Mouse (Mus musculus) embryo, embryonic 11.5 days (tissue): ENCODE measurements around the gene Fut1.
A peak's percentile ranks its signal among the peaks of the same experiment; 100 is the strongest.
"Not testable (repeated sequence)": the region's sequence is repeated elsewhere in the genome, so short reads cannot be mapped to it uniquely, and the experiment has no call there.

Source experiments
- DNase-seq: peaks from one replicate; pipeline ENCODE4 v3.0.0-alpha.2; 2012; ENCODE audit warnings: low read depth, low spot score

Fut1 gene

GRCm38 (mm10) chr7:45638623-45639401 lies 21.7 kb downstream of the Fut1 start:
- peak; percentile 95 for DNase-seq

GRCm38 (mm10) chr7:45639561-45640027 lies 22.5 kb downstream of the Fut1 start, which contains the start of gene Mamstr:
TSS of gene Mamstr (plus strand) at chr7:45639977.
- no peak for DNase-seq

GRCm38 (mm10) chr7:45640191-45640957 lies 23.3 kb downstream of the Fut1 start:
- no peak for DNase-seq

- DNase-seq = no peak
Measured at GRCm38 (mm10) chr7:45641391-45642040, 24.4 kb downstream of the Fut1 start.

- DNase-seq = no peak
Measured at GRCm38 (mm10) chr7:45642083-45642482, 25.0 kb downstream of the Fut1 start.

DNA sequence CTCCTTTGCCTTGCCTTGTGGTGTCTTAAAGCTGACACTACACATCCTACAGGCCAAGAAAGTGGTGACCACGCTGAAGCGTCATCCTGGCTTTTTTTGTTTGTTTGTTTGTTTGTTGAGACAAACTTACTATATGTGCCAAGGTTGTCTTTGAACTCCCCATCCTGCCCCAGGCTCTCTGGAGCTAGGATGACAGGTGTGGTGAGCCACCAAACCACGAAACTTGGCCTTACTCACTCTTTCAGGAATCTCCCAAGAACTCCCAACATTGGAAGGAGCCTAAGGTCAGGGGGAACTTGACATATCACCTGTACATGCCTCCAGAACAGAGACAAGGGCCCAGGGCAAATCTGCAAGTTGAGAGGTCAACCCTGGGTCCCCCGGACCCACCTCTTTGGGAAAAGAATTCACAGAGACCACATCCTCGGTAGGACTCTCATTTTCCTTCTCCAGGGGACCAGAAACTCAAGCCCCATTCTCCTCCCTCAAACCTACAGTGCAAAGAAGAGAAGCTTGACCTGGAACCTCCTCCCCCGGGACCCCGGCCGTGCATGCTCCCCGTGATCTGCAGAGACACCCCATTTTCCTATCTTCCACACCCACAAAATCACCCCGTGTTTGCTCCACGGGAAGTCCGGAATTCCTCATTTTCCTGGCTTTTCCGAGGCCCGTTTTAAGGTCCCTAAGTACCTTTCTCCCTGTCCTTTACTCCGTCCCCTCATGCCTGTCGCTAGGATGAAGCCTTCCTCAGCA lies 25.6 kb downstream of the Fut1 start:
- DNase-seq = no peak

DNA sequence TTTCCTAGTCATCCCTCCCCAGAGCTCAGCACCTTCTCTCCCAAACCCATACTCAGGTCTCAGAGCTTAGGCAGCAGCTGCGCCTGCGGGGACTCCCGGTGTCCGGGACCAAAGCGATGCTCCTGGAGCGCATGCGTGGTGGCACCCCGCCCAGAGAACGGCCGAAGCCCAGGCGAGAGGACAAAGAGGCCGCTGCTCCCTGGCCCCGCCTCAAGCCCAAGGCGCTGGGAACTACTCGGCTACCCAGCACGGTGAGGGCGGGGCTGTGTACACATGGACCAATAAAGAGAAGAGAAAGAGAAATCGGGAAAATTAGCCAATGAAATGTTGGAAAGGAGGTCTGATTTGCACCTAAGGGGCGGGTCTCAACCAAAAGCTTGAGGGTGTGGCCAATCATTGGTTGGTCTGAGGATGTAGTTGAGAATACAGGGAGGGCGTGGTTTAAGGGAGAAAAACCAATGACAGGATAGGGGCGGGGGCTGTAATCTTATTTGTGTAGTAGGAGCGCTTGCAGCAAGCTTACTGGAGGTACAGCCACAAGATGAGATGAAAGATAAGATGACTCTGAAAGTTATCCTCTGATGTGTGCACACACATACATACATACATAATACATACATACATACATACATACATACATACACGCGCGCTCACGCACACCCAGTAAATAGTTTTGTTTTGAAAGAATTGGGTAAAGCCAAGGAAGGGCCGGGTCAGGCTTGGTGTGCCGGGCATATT lies 26.5 kb downstream of the Fut1 start:
- peak; percentile 96 for DNase-seq

GRCm38 (mm10) chr7:45644183-45644582 lies 27.1 kb downstream of the Fut1 start:
- no peak for DNase-seq

DNA sequence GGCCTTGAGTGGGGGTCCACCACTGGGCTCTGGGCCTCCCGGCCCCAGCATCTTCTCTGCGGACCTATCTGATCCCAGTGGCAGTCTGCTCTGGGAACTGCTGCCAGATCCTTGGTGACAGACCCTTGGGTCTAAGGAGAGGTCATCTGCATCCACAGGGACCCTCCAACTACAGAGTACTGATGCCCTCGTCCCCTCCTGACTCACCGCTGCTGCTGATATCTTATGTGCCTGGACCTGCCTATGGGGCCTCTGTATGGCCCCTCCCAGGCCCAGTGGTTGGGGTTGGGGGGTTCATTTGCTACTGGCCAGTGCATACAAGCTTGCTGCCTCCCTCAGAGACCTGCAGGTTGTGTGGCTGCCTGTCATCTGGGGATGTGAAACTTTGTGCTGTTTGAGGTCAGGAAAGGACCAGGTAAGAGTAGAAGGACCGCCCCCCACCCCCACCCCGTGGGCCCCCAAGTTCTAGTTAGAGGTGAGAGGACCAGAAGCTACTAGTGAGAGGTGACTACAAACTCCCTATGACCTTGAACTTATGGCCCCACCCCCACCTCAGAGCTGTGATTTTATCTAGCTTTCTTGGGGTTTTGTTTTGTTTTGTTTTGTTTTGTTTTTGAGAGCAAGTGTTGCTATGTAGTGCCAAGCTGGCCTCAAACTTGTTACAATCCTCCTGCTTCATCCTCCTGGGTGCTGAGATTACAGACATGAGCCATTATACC lies 27.9 kb downstream of the Fut1 start:
- DNase-seq = no peak

GRCm38 (mm10) chr7:45645591-45645971 lies 28.5 kb downstream of the Fut1 start:
- DNase-seq = no peak

DNA sequence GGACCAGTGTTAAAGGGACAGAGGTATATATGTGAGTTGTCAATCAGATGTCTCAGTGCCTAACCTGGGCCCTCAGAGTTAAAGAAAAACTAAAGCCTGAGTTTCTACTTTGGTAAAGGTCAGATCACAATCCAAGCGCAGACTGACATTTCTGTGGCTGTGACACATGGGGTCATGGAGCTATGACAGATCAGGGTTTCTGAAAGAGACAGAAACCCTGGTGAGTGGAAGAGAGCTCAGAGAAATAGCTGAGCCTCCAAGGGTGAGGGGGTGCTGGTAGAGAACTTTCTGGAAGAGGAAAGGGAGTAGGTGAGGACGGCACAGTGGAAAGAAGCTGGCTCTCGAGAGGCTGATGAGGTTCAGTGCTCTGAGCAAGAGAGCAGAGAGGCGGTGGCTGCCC lies 29.6 kb downstream of the Fut1 start:
- DNase-seq = no peak

- DNase-seq = no peak
Measured at GRCm38 (mm10) chr7:45649351-45649750, 32.3 kb downstream of the Fut1 start.

DNA sequence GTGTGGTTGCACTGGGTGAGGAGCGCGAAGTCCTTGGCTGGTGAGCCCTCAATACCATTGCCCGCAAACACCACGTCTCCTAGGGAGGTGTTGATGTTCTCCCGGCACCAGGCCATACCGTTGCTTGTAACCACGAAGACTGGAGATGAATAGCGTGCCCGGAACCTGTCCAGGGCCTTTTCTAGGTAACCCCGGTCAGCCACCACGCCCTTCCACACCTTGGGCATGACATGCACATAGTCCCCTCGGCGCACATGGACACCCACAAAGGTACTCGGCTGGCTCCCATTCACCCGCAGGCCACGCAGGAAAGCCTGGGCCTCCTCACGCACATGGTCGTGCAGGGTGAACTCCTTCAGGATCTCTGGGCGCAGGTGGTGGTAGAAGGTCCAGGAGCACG lies 33.4 kb downstream of the Fut1 start:
- not testable (repeated sequence) for DNase-seq

- no peak for DNase-seq
Measured at GRCm38 (mm10) chr7:45654424-45655047, 37.4 kb downstream of the Fut1 start.

DNA sequence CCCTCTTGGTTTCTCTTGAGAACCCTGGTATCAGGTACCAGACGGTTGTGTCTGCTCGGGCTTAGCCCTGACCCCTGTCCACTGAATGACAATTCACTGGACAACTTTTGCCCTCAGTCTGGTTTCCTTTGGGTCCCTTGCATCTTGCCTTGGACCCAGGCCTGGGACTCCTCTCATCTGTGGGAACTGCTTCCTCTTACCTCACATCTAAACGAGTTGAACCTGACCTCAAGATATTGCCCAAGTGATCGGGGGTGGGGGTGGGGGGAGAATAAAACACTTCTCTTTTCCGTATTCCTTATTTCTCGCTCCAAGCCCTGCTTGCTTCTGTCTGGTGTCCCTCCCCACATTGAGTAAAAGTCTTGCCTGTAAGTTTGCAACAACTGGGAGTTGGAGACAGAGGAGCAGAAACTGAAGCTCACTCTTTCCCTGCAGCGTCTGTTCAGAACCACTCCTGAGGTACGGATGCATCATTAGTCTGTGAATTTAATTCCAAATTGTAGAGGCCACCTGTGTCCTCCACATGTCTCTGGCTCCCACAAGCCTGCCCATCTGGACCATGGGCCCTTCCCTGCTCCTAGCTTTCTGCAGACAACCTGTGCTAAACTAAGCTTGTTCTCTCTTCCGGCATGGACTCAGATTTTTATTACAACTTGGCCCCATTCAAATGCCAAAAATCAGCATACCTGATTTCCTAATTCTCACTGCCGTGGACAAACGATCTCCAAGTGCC lies 43.8 kb downstream of the Fut1 start:
- no peak for DNase-seq

DNA sequence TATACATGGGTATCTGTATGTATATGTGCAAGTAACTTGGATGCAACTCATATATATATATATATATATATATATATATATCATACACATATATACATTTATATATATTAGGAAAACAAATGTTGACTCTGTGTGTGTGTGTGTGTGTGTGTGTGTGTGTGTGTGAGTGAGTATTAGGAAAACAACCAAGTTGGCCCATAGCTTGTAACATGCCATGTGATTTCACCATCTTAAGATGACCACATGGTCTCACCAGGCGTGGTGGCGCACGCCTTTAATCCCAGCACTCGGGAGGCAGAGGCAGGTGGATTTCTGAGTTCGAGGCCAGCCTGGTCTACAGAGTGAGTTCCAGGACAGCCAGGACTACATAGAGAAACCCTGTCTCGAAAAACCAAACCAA lies 44.6 kb downstream of the Fut1 start:
- DNase-seq = not testable (repeated sequence)

- DNase-seq = no peak
Measured at GRCm38 (mm10) chr7:45665303-45666138, 48.4 kb downstream of the Fut1 start.

DNA sequence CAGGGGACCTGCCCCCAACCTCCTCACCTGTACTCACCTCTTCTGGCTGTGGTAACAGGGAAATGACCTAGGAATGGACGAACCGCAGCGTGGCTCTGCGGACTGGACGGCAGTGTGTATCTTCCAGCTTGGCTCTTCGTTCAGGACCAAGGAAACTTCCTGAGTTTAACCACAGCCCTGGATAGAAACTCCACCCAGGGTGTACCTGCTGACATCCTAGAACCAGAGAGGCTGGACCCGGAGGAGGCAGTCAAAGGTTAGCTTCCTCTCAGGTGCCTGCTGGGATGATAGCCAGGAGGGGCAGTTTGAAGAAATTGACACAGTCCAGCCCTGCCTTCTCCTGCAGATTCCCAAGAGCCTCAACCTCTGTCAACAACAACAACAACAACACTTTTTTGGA lies 49.1 kb downstream of the Fut1 start, which contains the start of gene Fut2:
Gene Fut2, minus strand, starts transcription at position 234 of the 400 bp plus-strand sequence.
- DNase-seq = no peak
